Mouse (Mus musculus) embryo, embryonic 10 days (tissue): ENCODE data around the gene Avil.

Source experiments
- DNase-seq: peaks from one replicate; pipeline ENCODE4 v3.0.0-alpha.2; 2015; ENCODE audit warnings: low spot score

Gene Avil

GRCm38 (mm10) chr10:127000529-127000928 lies at the start of gene Avil:
Avil (plus strand) TSS chr10:127000709.
- no peak for DNase-seq

- no peak for DNase-seq
Measured at GRCm38 (mm10) chr10:126952375-126952774, 48.1 kb upstream of the Avil start.

- DNase-seq = no peak
Measured at GRCm38 (mm10) chr10:126953029-126953471, 47.5 kb upstream of the Avil start.

- peak; percentile 34 for DNase-seq
Measured at GRCm38 (mm10) chr10:126956692-126957358, 43.7 kb upstream of the Avil start.

GRCm38 (mm10) chr10:126957359-126958107 lies 43.0 kb upstream of the Avil start:
- peak; percentile 91 for DNase-seq

- no peak for DNase-seq
Measured at GRCm38 (mm10) chr10:126960496-126960895, 40.0 kb upstream of the Avil start.

- DNase-seq = no peak
Measured at GRCm38 (mm10) chr10:126961757-126962156, 38.8 kb upstream of the Avil start.

GRCm38 (mm10) chr10:126962271-126962965 lies 38.1 kb upstream of the Avil start:
- peak; percentile 74 for DNase-seq

- no peak for DNase-seq
Measured at GRCm38 (mm10) chr10:126962966-126963330, 37.6 kb upstream of the Avil start.

- DNase-seq = no peak
Measured at GRCm38 (mm10) chr10:126963821-126964220, 36.7 kb upstream of the Avil start.

GRCm38 (mm10) chr10:126971363-126972050 lies 29.0 kb upstream of the Avil start:
- DNase-seq = peak; percentile 57

GRCm38 (mm10) chr10:126972051-126972725 lies 28.3 kb upstream of the Avil start:
- DNase-seq = peak; percentile 95

- DNase-seq = no peak
Measured at GRCm38 (mm10) chr10:126972988-126973387, 27.5 kb upstream of the Avil start.

- no peak for DNase-seq
Measured at GRCm38 (mm10) chr10:126975706-126976105, 24.8 kb upstream of the Avil start.

GRCm38 (mm10) chr10:126977076-126977475 lies 23.4 kb upstream of the Avil start:
- DNase-seq = no peak

- peak; percentile 100 for DNase-seq
Measured at GRCm38 (mm10) chr10:126978277-126978994, 22.1 kb upstream of the Avil start, which contains the start of gene Ctdsp2. Ctdsp2 (plus strand) TSS chr10:126978717.

GRCm38 (mm10) chr10:126979121-126979635 lies 21.3 kb upstream of the Avil start:
- DNase-seq = no peak

GRCm38 (mm10) chr10:126979636-126980151 lies 20.8 kb upstream of the Avil start:
- DNase-seq = peak; percentile 55

GRCm38 (mm10) chr10:126980221-126980932 lies 20.1 kb upstream of the Avil start:
- DNase-seq = peak; percentile 69
